Comparison of ENCODE assay signal across 8 mouse cellular contexts in the genomic region with DNA sequence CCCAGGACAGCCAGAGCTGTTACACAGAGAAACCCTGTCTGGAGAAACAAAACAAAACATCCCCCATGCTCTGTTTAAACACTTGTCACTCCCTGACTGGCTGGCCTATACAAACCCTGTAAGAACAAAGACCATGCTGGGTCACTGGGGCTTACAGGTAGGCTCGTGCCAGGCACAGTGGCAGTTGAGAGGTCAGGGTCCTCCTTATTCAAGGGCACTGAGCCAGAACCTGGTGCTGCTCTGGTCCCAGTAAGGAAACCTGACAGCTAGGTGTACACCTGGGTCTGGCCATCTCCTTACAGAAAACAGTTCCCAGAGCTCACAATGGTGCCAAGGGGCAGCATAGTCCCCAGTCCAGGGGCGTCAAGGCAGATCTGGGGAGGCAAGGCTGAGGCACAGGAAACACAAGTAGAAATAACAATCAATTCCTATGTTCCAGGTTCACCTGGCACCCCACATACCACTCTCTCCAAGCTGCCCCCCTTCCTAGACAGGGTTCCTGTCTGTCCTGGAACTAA. TPM values are rescaled to one million over a fixed set of nuclear protein-coding genes. Genes with fewer than 3 reads are reported as not detected.
A peak's percentile ranks its signal among the peaks of the same experiment; 100 is the strongest.
DNase-seq lines count a peak whose midpoint lies in the region; ATAC-seq and TF ChIP-seq lines count a peak whose summit lies in the region.

No protein-coding gene starts in this region.

- no peak for ATAC-seq in heart, postnatal 0 days (ENCODE audit: insufficient read depth, low read depth)
- no peak for ATAC-seq in intestine, embryonic 15.5 days
- ATAC-seq in midbrain, embryonic 15.5 days (replicated peaks), result no peak
- ATAC-seq in CD4-positive, CD25-positive, alpha-beta regulatory T cell, adult 4 months, result no peak

- WGBS in heart, postnatal 0 days, result 79% methylated on average over 2 of the region's 2 CpGs
- WGBS in embryonic facial prominence, embryonic 10.5 days, result 82% methylated on average over 2 of the region's 2 CpGs
- WGBS in intestine, embryonic 15.5 days, result 60% methylated on average over 2 of the region's 2 CpGs
- 66% methylated on average over 2 of the region's 2 CpGs for WGBS in midbrain, embryonic 15.5 days

- peaks cover 31% of the 10 kb centered on the region for H3K4me1 ChIP-seq in heart, postnatal 0 days (ENCODE audit: control insufficient read depth, insufficient read depth)
- peaks cover 49% of the 10 kb centered on the region for H3K4me1 ChIP-seq in embryonic facial prominence, embryonic 10.5 days
- H3K4me1 ChIP-seq in intestine, embryonic 15.5 days (replicated peaks), result peaks cover 40% of the 10 kb centered on the region
- peaks cover 41% of the 10 kb centered on the region for H3K4me1 ChIP-seq in midbrain, embryonic 15.5 days

- DNase-seq in heart, postnatal 0 days (ENCODE audit: low spot score), result no peak
- DNase-seq in heart, adult 8-10 months (ENCODE audit: low spot score), result no peak
- no peak for DNase-seq in embryonic facial prominence, embryonic 10.5 days (ENCODE audit: low spot score)
- DNase-seq in thymus, postnatal 36 days, result no peak
- no peak for DNase-seq in layer of hippocampus, adult 18-20 months (ENCODE audit: low spot score in 2 of 2)

- H3K4me3 ChIP-seq in heart, postnatal 0 days (ENCODE audit: low read depth, low read length), result no peak overlapping the region
- peak overlapping the region; percentile 79 for H3K4me3 ChIP-seq in embryonic facial prominence, embryonic 10.5 days
- H3K4me3 ChIP-seq in intestine, embryonic 15.5 days (replicated peaks), result peak overlapping the region; percentile 93
- H3K4me3 ChIP-seq in midbrain, embryonic 15.5 days, result peak overlapping the region; percentile 99

- peak overlapping the region; percentile 87 for H3K9ac ChIP-seq in heart, postnatal 0 days (replicated peaks; ENCODE audit: low read depth, low read length)
- peak overlapping the region; percentile 94; the same call in 1 of the 2 replicates for H3K9ac ChIP-seq in intestine, embryonic 15.5 days
- H3K9ac ChIP-seq in midbrain, embryonic 15.5 days, result no peak overlapping the region

- peaks cover 20% of the 10 kb centered on the region for H3K36me3 ChIP-seq in heart, postnatal 0 days (replicated peaks; ENCODE audit: control insufficient read depth, insufficient read depth, low read length)
- peaks cover 50% of the 10 kb centered on the region for H3K36me3 ChIP-seq in embryonic facial prominence, embryonic 10.5 days (replicated peaks)
- peaks cover 20% of the 10 kb centered on the region for H3K36me3 ChIP-seq in intestine, embryonic 15.5 days
- H3K36me3 ChIP-seq in midbrain, embryonic 15.5 days (replicated peaks), result peaks cover 18% of the 10 kb centered on the region; the same call in 1 of the 2 replicates

- TF ChIP-seq EP300 in heart, postnatal 0 days (IDR thresholded peaks at IDR 0.05; ENCODE audit: low read depth), result no peak

- H3K27ac ChIP-seq in heart, postnatal 0 days (ENCODE audit: low read depth), result no peak overlapping the region
- no peak overlapping the region; the same call in 1 of the 2 replicates for H3K27ac ChIP-seq in embryonic facial prominence, embryonic 10.5 days (replicated peaks)
- H3K27ac ChIP-seq in intestine, embryonic 15.5 days, result no peak overlapping the region
- H3K27ac ChIP-seq in midbrain, embryonic 15.5 days, result no peak overlapping the region

- H3K9me3 ChIP-seq in heart, postnatal 0 days (replicated peaks; ENCODE audit: control insufficient read depth, low read length), result no peaks in the 10 kb centered on the region
- H3K9me3 ChIP-seq in embryonic facial prominence, embryonic 10.5 days, result no peaks in the 10 kb centered on the region
- no peaks in the 10 kb centered on the region for H3K9me3 ChIP-seq in intestine, embryonic 15.5 days
- no peaks in the 10 kb centered on the region for H3K9me3 ChIP-seq in midbrain, embryonic 15.5 days

- no peak for TF ChIP-seq CTCF in heart, postnatal 0 days (IDR thresholded peaks at IDR 0.05; ENCODE audit: low read depth)

- peak overlapping the region; percentile 77; the same call in 1 of the 2 replicates for H3K4me2 ChIP-seq in heart, postnatal 0 days (ENCODE audit: low read depth, low read length)
- H3K4me2 ChIP-seq in intestine, embryonic 15.5 days (replicated peaks), result peak overlapping the region; percentile 81
- peak overlapping the region; percentile 89 for H3K4me2 ChIP-seq in midbrain, embryonic 15.5 days

- H3K27me3 ChIP-seq in heart, postnatal 0 days (ENCODE audit: control insufficient read depth, insufficient read depth, low read length), result no peaks in the 10 kb centered on the region
- no peaks in the 10 kb centered on the region for H3K27me3 ChIP-seq in embryonic facial prominence, embryonic 10.5 days (replicated peaks; ENCODE audit: low read depth, poor library complexity, severe bottlenecking)
- H3K27me3 ChIP-seq in intestine, embryonic 15.5 days (replicated peaks), result no peaks in the 10 kb centered on the region
- H3K27me3 ChIP-seq in midbrain, embryonic 15.5 days (replicated peaks), result no peaks in the 10 kb centered on the region

RNA-seq across cellular contexts. Expression of gene Rnf126, which starts 1.5 kb away (rescaled TPM):
- 38.6 and 67.5 TPM in 2 replicates for total RNA-seq in heart, postnatal 0 days (2014; rRNA removed; ENCODE audit: low replicate concordance)
- polyA plus RNA-seq in heart, postnatal 0 days (2015; fragmentation: Nextera tagmentation; extraction: Ambion mirVana), result 35.9 and 37.6 TPM in 2 replicates
- total RNA-seq in heart, adult 8-10 months (2022), result 10 to 100 TPM; 20.2 to 23.2 (median 21.5) TPM
- polyA plus RNA-seq in embryonic facial prominence, embryonic 10.5 days (2016; fragmentation: Nextera tagmentation; extraction: Ambion mirVana), result 125 and 126 TPM in 2 replicates
- polyA plus RNA-seq in intestine, embryonic 15.5 days (2015; fragmentation: Nextera tagmentation; extraction: Ambion mirVana), result 89.8 and 91.6 TPM in 2 replicates
- polyA plus RNA-seq in midbrain, embryonic 15.5 days (2015; fragmentation: Nextera tagmentation; extraction: Ambion mirVana), result 109 and 117 TPM in 2 replicates
- polyA plus RNA-seq in CD4-positive, CD25-positive, alpha-beta regulatory T cell, adult 4 months (2017; shearing (Covaris generic)), result 1 to 10 TPM; 3.4 to 3.5 TPM
- 10 to 100 TPM; 84.9 to 87.3 TPM for total RNA-seq in layer of hippocampus, adult 18-20 months (2021)

RNA-seq across cellular contexts. Expression of gene Fgf22, which starts 10.4 kb away (rescaled TPM):
- not detected in 2 replicates for total RNA-seq in heart, postnatal 0 days (2014; rRNA removed; ENCODE audit: low replicate concordance)
- polyA plus RNA-seq in heart, postnatal 0 days (2015; fragmentation: Nextera tagmentation; extraction: Ambion mirVana), result 0.14 TPM in 1 of 2 replicates, not detected in the other
- total RNA-seq in heart, adult 8-10 months (2022), result not detected
- polyA plus RNA-seq in embryonic facial prominence, embryonic 10.5 days (2016; fragmentation: Nextera tagmentation; extraction: Ambion mirVana), result 0.46 TPM in 1 of 2 replicates, not detected in the other
- 0.09 and 0.28 TPM in 2 replicates for polyA plus RNA-seq in intestine, embryonic 15.5 days (2015; fragmentation: Nextera tagmentation; extraction: Ambion mirVana)
- 1.4 and 1.6 TPM in 2 replicates for polyA plus RNA-seq in midbrain, embryonic 15.5 days (2015; fragmentation: Nextera tagmentation; extraction: Ambion mirVana)
- not detected for polyA plus RNA-seq in CD4-positive, CD25-positive, alpha-beta regulatory T cell, adult 4 months (2017; shearing (Covaris generic))
- total RNA-seq in layer of hippocampus, adult 18-20 months (2021), result 1 to 10 TPM; 1.5 to 2.2 TPM

RNA-seq across cellular contexts. Expression of gene Fstl3, which starts 11.8 kb away (rescaled TPM):
- 21.4 and 28.0 TPM in 2 replicates for total RNA-seq in heart, postnatal 0 days (2014; rRNA removed; ENCODE audit: low replicate concordance)
- 13.2 and 13.7 TPM in 2 replicates for polyA plus RNA-seq in heart, postnatal 0 days (2015; fragmentation: Nextera tagmentation; extraction: Ambion mirVana)
- 1 to 10 TPM; 2.9 to 5.8 (median 3.6) TPM for total RNA-seq in heart, adult 8-10 months (2022)
- 1.9 and 2.2 TPM in 2 replicates for polyA plus RNA-seq in embryonic facial prominence, embryonic 10.5 days (2016; fragmentation: Nextera tagmentation; extraction: Ambion mirVana)
- 14.0 and 16.1 TPM in 2 replicates for polyA plus RNA-seq in intestine, embryonic 15.5 days (2015; fragmentation: Nextera tagmentation; extraction: Ambion mirVana)
- 1.9 and 2.0 TPM in 2 replicates for polyA plus RNA-seq in midbrain, embryonic 15.5 days (2015; fragmentation: Nextera tagmentation; extraction: Ambion mirVana)
- under 1 TPM in 1 of 2 experiments, not detected in 1; 0.53 TPM for polyA plus RNA-seq in CD4-positive, CD25-positive, alpha-beta regulatory T cell, adult 4 months (2017; shearing (Covaris generic))
- 1 to 10 TPM; 1.8 to 2.5 TPM for total RNA-seq in layer of hippocampus, adult 18-20 months (2021)

RNA-seq across cellular contexts. Expression of gene Polrmt, which starts 18.9 kb away (rescaled TPM):
- 36.9 and 56.2 TPM in 2 replicates for total RNA-seq in heart, postnatal 0 days (2014; rRNA removed; ENCODE audit: low replicate concordance)
- 25.1 and 26.3 TPM in 2 replicates for polyA plus RNA-seq in heart, postnatal 0 days (2015; fragmentation: Nextera tagmentation; extraction: Ambion mirVana)
- total RNA-seq in heart, adult 8-10 months (2022), result 10 to 100 TPM; 41.1 to 54.7 (median 47.0) TPM
- polyA plus RNA-seq in embryonic facial prominence, embryonic 10.5 days (2016; fragmentation: Nextera tagmentation; extraction: Ambion mirVana), result 52.8 and 54.3 TPM in 2 replicates
- 37.8 and 45.5 TPM in 2 replicates for polyA plus RNA-seq in intestine, embryonic 15.5 days (2015; fragmentation: Nextera tagmentation; extraction: Ambion mirVana)
- 48.3 and 50.6 TPM in 2 replicates for polyA plus RNA-seq in midbrain, embryonic 15.5 days (2015; fragmentation: Nextera tagmentation; extraction: Ambion mirVana)
- 10 to 100 TPM; 18.0 to 23.4 TPM for polyA plus RNA-seq in CD4-positive, CD25-positive, alpha-beta regulatory T cell, adult 4 months (2017; shearing (Covaris generic))
- 10 to 100 TPM; 42.4 to 51.3 TPM for total RNA-seq in layer of hippocampus, adult 18-20 months (2021)

RNA-seq across cellular contexts. Expression of gene Prss57, which starts 25.5 kb away (rescaled TPM):
- 1.3 and 1.4 TPM in 2 replicates for total RNA-seq in heart, postnatal 0 days (2014; rRNA removed; ENCODE audit: low replicate concordance)
- polyA plus RNA-seq in heart, postnatal 0 days (2015; fragmentation: Nextera tagmentation; extraction: Ambion mirVana), result not detected in 2 replicates
- total RNA-seq in heart, adult 8-10 months (2022), result not detected
- polyA plus RNA-seq in embryonic facial prominence, embryonic 10.5 days (2016; fragmentation: Nextera tagmentation; extraction: Ambion mirVana), result 0.05 TPM in 1 of 2 replicates, not detected in the other
- polyA plus RNA-seq in intestine, embryonic 15.5 days (2015; fragmentation: Nextera tagmentation; extraction: Ambion mirVana), result 0.09 TPM in 1 of 2 replicates, not detected in the other
- 0.17 TPM in 1 of 2 replicates, not detected in the other for polyA plus RNA-seq in midbrain, embryonic 15.5 days (2015; fragmentation: Nextera tagmentation; extraction: Ambion mirVana)
- not detected for polyA plus RNA-seq in CD4-positive, CD25-positive, alpha-beta regulatory T cell, adult 4 months (2017; shearing (Covaris generic))
- under 1 TPM; 0.61 to 0.89 TPM for total RNA-seq in layer of hippocampus, adult 18-20 months (2021)
